In the genomic region with DNA sequence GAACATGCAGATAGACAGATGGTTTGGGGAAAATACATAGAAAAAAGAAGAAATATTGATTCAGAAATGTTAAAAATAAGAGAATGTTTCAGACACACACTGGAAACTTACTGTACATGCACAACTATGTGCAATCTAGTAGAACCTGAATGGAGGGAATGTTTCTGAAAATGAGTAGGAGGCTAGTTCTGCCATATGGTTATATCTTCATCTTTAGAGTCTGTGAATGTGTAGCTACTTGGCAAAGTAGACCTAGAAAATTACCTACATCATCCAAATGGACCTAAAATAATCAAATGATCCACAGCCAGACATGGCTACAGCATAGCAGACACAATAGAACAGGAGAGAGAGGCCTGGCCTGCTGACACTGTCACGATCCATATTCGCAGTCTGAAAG, we compare ENCODE assay signal across 17 mouse cellular contexts.
"Had no signal": no experiment of that assay in that cellular context is flagged by ENCODE, and none has a peak within 500 bp of the region (broad histone marks: within the 10 kb centered on the region; RNA-seq: fewer than 3 reads in every experiment).

No protein-coding gene starts in this region.

- DNase-seq: left cerebral cortex, postnatal 4 days; liver; liver, embryonic 13.5 days; liver, postnatal 0 days; lung, adult 18-20 months; lung, adult 2 months; lung, embryonic 14.5 days; lung, postnatal 10 days; lung, postnatal 14 days; lung, postnatal 36 days; lung, postnatal 4 days; midbrain, embryonic 14.5 days had no signal

- ATAC-seq: liver, embryonic 12.5 days; liver, postnatal 0 days; lung, postnatal 0 days; midbrain, embryonic 13.5 days; midbrain, embryonic 15.5 days; midbrain, embryonic 16.5 days had no signal
